Mouse (Mus musculus): ENCODE measurements at regions not wholly inside any gene's neighbourhood (a gene's known extent, or its start where the extent isn't known, plus 50 kb on each side); places are given as distances from the start of the nearest gene placed in this dataset.

- TF ChIP-seq POLR2A (IDR thresholded peaks at IDR 0.05; ENCODE audit: control insufficient read depth, low read depth, low read length) (no peak), CTCF (IDR thresholded peaks at IDR 0.05; ENCODE audit: control insufficient read depth, insufficient read depth, insufficient replicate concordance, low read depth, low read length) (no peak)
Observed at GRCm38 (mm10) chr14:47897907-47898530, 222.6 kb upstream of the Peli2 start.
